Comparison of ENCODE assay signal across 26 mouse cellular contexts in the genomic region with DNA sequence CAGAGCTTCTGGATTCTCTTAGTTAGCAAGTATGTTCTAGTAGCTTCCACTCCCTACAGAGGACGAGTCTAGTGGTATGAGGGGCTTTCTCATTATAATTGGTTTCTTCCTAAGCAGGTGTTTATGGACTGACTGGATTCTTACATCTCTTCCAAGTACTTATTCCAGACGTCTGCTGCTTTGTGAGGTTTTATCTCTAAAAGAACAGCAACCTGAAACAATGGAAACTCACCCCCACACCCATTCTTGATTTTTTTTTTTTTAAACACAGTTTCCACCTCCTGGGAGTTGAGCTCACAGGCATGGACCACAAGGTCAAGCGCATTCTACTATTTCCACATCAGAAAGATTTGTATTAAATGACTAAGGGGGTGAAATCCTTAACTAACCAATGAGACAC.
"Had no signal": no experiment of that assay in that cellular context is flagged by ENCODE, and none has a peak within 500 bp of the region (broad histone marks: within the 10 kb centered on the region; RNA-seq: fewer than 3 reads in every experiment).

No protein-coding gene starts in this region.

- ATAC-seq: hindbrain, embryonic 16.5 days; intestine, embryonic 16.5 days; liver, embryonic 12.5 days had no signal

- DNase-seq: gastrocnemius, adult 2 months; gastrocnemius, postnatal 10 days; gastrocnemius, postnatal 25 days; heart, adult 18-20 months; heart, postnatal 10 days; heart, postnatal 4 days; kidney, adult 11 months; kidney, adult 2 months; kidney, adult 9 months; kidney, postnatal 14 days; kidney, postnatal 36 days; layer of hippocampus, adult 9-11 months; layer of hippocampus, postnatal 36 days had no signal

- H3K9ac ChIP-seq: heart, embryonic 13.5 days; heart, embryonic 15.5 days; hindbrain, embryonic 12.5 days; hindbrain, embryonic 14.5 days; kidney, embryonic 15.5 days; limb, embryonic 15.5 days; liver, embryonic 12.5 days; liver, embryonic 14.5 days had no signal

- H3K4me3 ChIP-seq: gastrocnemius, adult 2 months; heart, embryonic 13.5 days; heart, embryonic 15.5 days; hindbrain, embryonic 10.5 days; hindbrain, embryonic 12.5 days; kidney, embryonic 15.5 days; limb, embryonic 13.5 days; limb, embryonic 15.5 days; liver, embryonic 12.5 days had no signal

- H3K27ac ChIP-seq: gastrocnemius, adult 2 months; heart, embryonic 13.5 days; heart, embryonic 15.5 days; hindbrain, embryonic 10.5 days; hindbrain, embryonic 12.5 days; hindbrain, embryonic 14.5 days; limb, embryonic 13.5 days; limb, embryonic 15.5 days; liver, embryonic 12.5 days; liver, embryonic 14.5 days had no signal

- H3K36me3 ChIP-seq: heart, embryonic 13.5 days; heart, embryonic 15.5 days; hindbrain, embryonic 10.5 days; hindbrain, embryonic 12.5 days; kidney, embryonic 15.5 days; limb, embryonic 13.5 days; limb, embryonic 15.5 days; liver, embryonic 12.5 days had no signal

- H3K9me3 ChIP-seq: heart, embryonic 13.5 days; heart, embryonic 15.5 days; hindbrain, embryonic 10.5 days; hindbrain, embryonic 12.5 days; kidney, embryonic 15.5 days; limb, embryonic 13.5 days; limb, embryonic 15.5 days; liver, embryonic 12.5 days had no signal

- H3K27me3 ChIP-seq: heart, embryonic 13.5 days; heart, embryonic 15.5 days; hindbrain, embryonic 12.5 days; kidney, embryonic 15.5 days; limb, embryonic 13.5 days; limb, embryonic 15.5 days; liver, embryonic 12.5 days had no signal

- H3K4me2 ChIP-seq: heart, embryonic 11.5 days; heart, embryonic 13.5 days; heart, embryonic 15.5 days; hindbrain, embryonic 12.5 days; hindbrain, embryonic 14.5 days; kidney, embryonic 15.5 days; limb, embryonic 13.5 days; limb, embryonic 15.5 days; liver, embryonic 12.5 days had no signal
